Mouse (Mus musculus): ENCODE results near the gene Wfdc15b. TPM values are rescaled to one million over a fixed set of nuclear protein-coding genes. Genes with fewer than 3 reads are reported as not detected.
"Not testable (repeated sequence)": the region's sequence is repeated elsewhere in the genome, so short reads cannot be mapped to it uniquely, and the experiment has no call there.

The Wfdc15b gene
- total RNA-seq (2022): not detected

- DNase-seq (ENCODE audit: low spot score): no peak
Measured at GRCm38 (mm10) chr2:164221522-164221921, at the start of gene Wfdc15b. Gene Wfdc15b (minus strand): TSS chr2:164221660.

DNA sequence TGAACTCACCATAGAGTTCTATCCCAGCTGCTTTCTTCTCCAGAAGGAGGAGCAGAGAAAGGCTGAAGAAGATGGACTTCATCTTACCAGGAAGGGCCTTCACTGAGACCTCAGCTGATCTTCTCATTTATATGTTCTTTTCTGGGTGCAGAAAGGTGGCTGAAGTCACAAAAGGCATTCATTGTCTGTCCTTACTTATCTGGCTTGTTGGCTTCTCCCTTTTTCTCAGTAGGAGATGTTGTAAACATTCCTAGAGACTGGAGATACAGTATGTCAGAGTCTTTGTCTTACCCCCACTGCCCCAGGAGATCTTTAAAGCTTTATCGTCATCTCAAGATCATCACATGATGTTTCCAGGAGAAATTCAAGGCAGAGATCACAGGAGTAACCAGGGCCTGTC, 35.1 kb upstream of the Wfdc15b start, which contains the start of gene Svs3b:
Gene Svs3b, minus strand, starts transcription at position 101 of the 400 bp plus-strand sequence.
- not testable (repeated sequence) for DNase-seq (ENCODE audit: low spot score)

DNA sequence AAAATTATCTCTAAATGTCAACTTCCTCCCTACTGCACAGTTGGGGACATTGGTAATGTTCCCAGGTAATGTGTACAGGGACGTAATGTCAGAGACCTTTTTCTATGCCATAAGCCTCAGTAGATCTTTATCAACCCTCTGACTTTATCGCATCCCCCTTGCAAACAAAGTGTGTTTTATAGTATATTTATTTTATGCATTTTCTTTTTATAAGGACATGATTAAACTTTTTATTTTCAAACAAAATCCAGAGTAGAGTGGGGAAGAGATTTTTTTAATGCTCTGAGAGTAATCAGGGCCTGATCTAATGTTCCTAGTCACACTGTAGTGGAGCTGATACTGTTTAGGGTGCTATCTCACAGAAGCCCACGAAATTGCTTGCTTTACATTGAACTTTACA, 16.9 kb upstream of the Wfdc15b start, which contains the start of gene Svs2:
Gene Svs2, minus strand, starts transcription at position 101 of the 400 bp plus-strand sequence.
- no peak for DNase-seq (ENCODE audit: low spot score)

DNA sequence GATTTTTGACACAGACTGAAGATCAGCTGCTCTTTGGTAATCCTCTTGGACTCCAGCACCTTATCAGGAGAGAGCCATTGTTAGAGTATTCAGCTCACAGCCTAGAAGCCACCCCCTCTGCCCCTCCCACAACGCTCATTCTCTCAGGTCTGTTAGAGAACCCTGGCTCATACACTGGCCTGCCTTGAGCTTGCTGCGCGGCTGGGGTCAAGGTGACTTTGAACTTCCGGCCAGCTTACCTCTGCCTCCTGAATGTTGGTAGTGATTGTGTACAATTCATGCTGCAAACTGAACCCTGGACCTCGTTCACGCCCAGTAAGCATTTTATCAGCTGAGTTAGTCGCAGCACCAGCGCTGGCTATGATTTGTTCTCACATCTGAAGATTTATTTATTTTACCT, 11.2 kb upstream of the Wfdc15b start:
- DNase-seq (ENCODE audit: low spot score): no peak

- DNase-seq (ENCODE audit: low spot score): no peak
Measured at GRCm38 (mm10) chr2:164228361-164229070, 7.1 kb upstream of the Wfdc15b start.

DNA sequence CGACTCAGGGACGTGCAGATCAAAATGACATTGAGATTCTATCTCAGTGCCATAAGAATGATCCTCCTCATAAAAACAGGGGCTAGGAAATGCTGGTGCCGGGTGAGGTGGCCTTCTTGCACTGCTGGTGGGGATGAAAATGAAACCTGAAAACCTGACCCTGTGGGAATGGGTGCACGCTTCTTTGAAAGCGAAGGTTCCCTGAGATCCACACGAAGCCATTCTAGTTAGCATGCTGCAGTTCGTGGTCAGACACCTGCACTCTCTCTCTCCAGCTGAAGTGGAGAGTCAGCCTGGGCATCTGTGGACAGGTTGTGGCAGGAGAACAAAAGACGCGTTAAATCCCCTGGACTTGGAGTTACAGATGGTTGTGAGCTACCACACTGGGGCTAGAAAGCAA, 2.2 kb downstream of the Wfdc15b start:
- DNase-seq (ENCODE audit: low spot score): no peak

DNA sequence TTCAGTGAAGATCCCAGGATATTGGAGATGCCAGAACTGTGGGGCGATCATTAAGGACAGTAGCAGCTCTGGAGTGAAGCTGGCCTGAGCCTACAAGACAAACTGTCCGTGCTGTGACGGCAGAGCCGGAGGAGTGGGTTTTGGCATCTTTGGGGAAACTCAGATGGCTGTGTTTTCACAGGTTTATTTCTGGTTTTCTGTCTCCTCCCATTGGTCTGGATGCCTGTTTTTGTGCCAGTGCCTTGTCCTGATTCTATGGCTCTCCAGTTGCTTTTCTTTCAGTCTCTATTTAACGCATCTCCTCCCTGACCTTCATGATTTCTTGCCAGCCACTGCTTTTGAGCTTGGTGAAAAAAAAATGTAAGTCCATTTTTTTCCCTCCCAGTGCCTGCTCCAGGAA, 8.7 kb downstream of the Wfdc15b start:
- DNase-seq (ENCODE audit: low spot score): no peak

- DNase-seq (ENCODE audit: low spot score): no peak
Measured at GRCm38 (mm10) chr2:164210892-164211291, 10.6 kb downstream of the Wfdc15b start.

GRCm38 (mm10) chr2:164206676-164207075, 14.8 kb downstream of the Wfdc15b start:
- no peak for DNase-seq (ENCODE audit: low spot score)

- not testable (repeated sequence) for DNase-seq (ENCODE audit: low spot score)
Measured at GRCm38 (mm10) chr2:164206011-164206410, 15.4 kb downstream of the Wfdc15b start.

- no peak for DNase-seq (ENCODE audit: low spot score)
Measured at GRCm38 (mm10) chr2:164199626-164200327, 21.7 kb downstream of the Wfdc15b start, which contains the start of gene Wfdc15a. Gene Wfdc15a (minus strand): TSS chr2:164200130.

GRCm38 (mm10) chr2:164196700-164196990, 24.8 kb downstream of the Wfdc15b start:
- no peak for DNase-seq (ENCODE audit: low spot score)

GRCm38 (mm10) chr2:164195971-164196699, 25.3 kb downstream of the Wfdc15b start:
- DNase-seq (ENCODE audit: low spot score): no peak

- no peak for DNase-seq (ENCODE audit: low spot score)
Measured at GRCm38 (mm10) chr2:164194959-164195630, 26.4 kb downstream of the Wfdc15b start.

DNA sequence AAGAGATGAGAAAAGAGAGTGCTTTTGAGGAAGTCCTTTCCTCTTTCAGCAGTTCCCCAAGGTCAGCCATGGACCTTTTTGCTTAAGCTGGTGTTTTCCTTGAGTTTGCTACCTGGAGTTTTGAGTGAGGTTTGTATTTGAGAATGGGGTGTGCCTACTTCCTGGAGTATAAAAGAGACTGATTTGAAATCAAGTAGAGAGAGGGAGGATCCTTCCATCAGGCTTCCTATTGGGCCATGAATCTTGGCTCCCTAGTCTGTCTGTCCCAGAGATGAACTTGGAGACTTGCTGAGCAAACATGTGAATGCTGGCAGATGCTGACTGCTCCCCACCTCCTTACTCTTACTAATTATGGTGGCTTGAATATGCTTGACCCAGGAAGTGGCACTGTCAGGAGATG, 29.2 kb downstream of the Wfdc15b start:
- no peak for DNase-seq (ENCODE audit: low spot score)

DNA sequence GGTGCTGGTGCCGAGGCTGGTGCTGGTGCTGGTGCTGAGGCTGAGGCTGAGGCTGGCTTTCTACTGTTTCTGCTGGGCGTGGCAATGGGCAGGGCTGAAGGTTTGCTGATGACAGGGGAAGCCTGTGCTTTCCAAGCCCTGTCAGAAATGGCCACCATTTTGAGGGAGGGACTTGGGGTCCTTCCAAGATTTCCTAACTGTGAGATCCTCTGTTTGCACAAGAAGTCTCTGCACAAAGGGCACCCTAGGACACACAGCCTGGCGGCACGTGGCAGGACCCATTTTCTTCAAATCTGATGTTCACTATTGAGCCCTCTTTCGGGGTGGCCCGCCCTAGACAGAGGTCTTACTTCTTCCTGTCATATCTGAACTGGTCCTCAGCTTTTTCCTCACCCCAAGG, 30.9 kb downstream of the Wfdc15b start, which contains the start of gene Wfdc12:
Gene Wfdc12, minus strand, starts transcription at position 33 of the 400 bp plus-strand sequence.
- DNase-seq (ENCODE audit: low spot score): no peak

GRCm38 (mm10) chr2:164188722-164189121, 32.7 kb downstream of the Wfdc15b start:
- DNase-seq (ENCODE audit: low spot score): no peak

DNA sequence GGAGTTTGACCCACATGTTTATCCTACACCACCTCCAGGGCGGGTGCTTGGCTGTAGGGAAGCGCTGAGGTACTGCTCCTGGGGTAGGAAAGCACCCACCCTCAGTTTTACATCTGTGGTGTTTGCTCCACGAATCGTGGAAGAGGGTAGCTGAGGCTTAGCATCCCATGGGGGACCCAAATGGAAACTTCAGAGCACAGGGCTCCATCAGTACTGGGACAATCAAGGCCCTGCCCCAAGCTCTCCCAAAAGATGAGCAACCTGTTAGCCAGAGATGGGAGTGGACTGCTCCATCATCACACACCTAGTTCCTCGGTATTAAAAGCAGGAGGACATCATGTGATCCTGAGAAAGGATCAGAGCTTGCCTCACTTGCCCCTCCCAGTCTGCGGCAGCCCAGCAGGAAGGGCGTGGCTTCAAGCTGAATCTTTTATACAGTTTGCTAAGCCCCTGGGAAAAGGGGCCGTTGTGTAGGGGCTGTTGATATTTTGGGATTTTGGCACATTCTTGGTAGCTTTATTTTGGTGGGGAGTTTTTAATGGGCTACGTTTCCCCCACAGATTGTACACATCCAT, 37.2 kb downstream of the Wfdc15b start:
- no peak for DNase-seq (ENCODE audit: low spot score)

- DNase-seq (ENCODE audit: low spot score): no peak
Measured at GRCm38 (mm10) chr2:164183340-164183739, 38.1 kb downstream of the Wfdc15b start.

DNA sequence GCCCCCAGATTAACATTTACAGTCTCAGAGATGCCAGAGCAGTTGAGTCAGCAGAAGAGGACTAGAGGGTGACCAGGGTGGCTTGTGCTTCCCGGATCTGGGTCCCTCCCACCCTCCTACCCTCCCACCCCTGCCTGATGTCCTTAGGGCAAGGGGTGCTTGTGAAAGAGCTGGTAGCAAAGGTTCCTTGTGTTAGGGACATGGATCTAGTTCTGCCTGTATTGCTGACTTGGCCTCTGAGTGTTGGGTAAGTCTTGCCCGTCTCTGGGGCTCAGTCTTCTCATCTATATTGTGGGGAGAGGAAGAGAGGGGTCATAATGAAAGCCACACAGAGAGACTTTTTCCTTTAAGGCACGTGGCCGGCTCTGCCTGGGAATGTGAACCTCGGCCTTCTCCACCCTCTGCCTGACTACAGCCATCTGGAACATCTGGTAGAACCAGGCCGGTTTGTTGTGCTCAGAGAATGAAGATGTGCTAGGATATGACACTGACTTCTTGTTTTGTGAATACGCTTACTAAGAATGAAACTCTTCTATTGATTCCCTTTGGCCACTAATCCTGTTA, 38.7 kb downstream of the Wfdc15b start, which contains the start of gene Wfdc5:
Gene Wfdc5, minus strand, starts transcription at position 51 of the 564 bp plus-strand sequence.
- no peak for DNase-seq (ENCODE audit: low spot score)

- DNase-seq (ENCODE audit: low spot score): no peak
Measured at GRCm38 (mm10) chr2:164180770-164181169, 40.7 kb downstream of the Wfdc15b start.
